Mouse (Mus musculus): Measurements from ENCODE around the gene Nans.
A peak's percentile ranks its signal among the peaks of the same experiment; 100 is the strongest.

Gene Nans

GRCm38 (mm10) chr4:46485696-46486417 lies 3.2 kb upstream of the Nans start:
- no peak for DNase-seq (ENCODE audit: low read depth, low spot score)

DNA sequence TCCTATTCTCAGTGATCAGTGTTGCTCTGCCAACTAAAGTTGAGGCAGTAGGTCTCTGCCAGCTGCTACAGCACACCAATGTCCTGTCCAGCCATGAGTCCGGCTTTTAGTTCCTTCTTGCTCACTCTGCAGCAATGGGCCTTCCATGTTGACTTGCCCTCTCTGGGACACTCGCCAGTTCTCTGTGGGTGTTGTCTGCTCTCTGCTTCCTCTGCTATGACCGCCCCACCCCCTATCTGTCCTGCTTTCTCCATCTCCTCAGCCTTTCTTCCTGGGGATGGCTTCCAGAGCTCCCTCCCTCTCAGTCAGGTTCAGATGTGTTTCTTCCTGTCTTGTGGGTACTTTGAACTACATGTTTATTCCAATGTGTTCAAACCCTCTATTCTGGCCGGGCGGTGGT lies 1.7 kb upstream of the Nans start:
- DNase-seq (ENCODE audit: low read depth, low spot score), result no peak

GRCm38 (mm10) chr4:46493071-46493470 lies 4.0 kb downstream of the Nans start:
- no peak for DNase-seq (ENCODE audit: low read depth, low spot score)

- DNase-seq (ENCODE audit: low read depth, low spot score), result no peak
Observed at GRCm38 (mm10) chr4:46495543-46495942, 6.5 kb downstream of the Nans start.

DNA sequence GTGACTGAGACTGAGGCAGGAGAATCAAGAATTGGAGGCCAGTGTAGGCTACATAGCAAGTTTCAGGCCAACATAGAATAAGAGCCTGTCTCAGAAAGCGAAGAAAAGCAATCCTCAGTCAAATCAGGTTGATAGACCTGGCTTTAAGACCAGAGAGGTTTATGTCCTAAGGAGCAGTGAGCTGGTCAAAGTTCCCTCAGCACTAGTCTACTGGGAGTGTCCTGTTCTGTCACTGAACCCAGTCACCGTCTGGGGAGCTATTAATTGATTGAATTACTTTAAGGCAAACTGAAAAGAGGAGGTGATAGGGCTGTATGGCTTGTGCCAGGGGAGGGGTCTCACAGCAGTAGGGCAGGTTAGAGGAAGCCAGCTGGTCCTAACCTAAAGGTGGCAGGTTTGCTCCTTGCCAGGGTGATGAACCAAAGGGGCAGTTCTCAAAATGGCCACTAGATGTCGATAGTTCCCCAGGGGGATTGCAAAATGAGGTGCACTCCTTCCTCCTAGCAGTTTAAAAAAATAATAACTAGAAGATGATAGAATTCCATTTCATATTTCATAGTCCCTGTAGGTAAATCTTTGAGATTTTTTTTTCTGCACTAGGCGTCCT lies 8.3 kb downstream of the Nans start:
- DNase-seq (ENCODE audit: low read depth, low spot score), result peak; percentile 70

GRCm38 (mm10) chr4:46498511-46498910 lies 9.5 kb downstream of the Nans start:
- no peak for DNase-seq (ENCODE audit: low read depth, low spot score)

GRCm38 (mm10) chr4:46498976-46499375 lies 9.9 kb downstream of the Nans start:
- peak; percentile 54 for DNase-seq (ENCODE audit: low read depth, low spot score)

DNA sequence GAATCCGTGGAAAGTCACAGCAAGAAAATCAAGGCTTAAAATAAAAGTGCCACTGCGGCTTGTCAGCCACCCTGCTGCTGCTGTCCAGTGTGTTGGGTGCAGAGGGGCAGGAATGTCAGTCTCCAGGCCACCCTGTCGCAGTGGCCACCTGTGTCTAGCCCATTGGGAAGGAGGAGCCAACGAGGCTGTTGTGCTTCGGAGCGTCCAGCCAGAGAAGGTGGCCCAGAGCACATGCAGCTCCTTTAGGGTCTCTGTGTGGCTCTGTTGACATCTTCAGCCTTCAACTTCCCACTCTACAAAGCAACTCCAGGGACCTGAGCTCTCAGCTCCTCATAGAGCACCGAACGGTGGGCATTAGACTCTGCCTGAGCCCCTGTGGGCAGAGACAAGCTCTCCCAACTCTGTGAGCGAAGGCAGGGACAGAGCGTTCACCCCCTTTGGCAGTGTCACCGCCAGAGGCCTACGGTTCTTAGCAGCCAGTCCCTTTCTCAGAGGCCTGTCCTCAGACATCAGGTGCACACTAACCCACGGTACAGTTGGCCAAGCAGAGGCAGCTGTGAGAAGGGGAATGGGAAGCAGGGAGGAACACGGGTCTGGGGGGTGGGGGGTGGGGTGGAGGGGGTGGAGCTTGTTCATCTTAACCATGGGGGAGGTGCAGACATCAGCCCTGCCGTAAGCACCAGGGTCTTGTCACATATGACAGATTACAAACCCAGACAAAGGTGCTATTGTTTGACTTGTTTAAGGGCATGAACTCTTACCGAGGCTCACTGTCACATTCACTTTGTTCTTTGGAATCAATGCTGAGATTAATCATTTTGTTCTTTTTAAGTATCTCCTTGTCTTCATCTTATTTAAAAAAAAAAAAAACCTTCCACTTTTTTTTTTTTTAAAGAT lies 13.8 kb downstream of the Nans start:
- DNase-seq (ENCODE audit: low read depth, low spot score), result no peak

DNA sequence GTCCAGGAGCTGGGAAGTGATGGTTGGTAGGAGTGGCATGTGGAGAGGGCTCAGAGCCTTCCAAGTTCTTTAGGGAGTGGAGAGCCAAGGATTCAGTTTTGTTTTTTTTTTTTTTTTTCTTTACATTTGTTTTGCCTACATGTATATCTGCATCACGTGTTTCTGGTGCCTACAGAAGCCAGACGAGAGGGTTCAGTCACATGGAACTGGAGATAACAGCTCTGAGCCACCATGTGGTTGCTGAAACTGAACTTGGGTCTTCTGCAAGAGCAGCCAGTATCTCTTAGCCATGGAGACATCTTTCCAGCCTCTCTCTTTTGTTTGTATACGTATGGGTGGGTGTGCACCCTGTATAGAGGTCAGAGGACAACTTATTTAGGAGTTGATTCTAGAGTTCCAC lies 14.8 kb downstream of the Nans start:
- no peak for DNase-seq (ENCODE audit: low read depth, low spot score)

DNA sequence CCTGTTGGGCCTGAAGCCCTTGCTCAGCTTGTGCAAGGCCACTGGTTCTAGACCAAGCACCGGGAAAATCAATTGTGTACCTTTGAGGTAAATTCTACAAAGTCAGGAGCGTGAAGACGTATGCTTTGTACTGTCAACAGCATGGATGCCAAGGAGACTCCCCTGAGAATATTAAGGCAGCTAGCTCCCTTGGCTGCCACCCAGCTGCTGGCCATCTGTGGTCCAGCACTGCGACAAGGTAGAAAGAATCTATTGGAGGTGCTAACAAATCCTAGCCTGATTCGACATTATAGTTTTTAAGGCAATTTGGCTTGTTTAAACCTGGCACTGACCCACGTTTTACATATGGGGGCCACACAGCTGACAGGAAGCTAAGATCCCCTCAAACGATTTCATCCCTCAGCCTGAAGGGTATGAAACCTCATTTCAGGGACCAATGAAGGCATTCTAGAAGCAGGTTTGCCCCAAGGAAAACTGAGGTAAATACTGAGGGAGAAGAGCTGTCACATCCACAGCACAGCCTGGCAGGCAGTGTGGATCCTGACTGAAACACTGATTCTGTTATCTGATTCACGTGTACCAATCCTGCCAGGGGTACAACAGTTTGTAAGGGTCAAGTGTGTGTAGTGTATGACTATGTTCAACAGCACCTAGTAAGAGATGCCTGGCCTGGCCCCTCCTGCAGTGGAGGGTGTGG lies 16.5 kb downstream of the Nans start:
- DNase-seq (ENCODE audit: low read depth, low spot score), result no peak

GRCm38 (mm10) chr4:46506801-46507610 lies 18.0 kb downstream of the Nans start:
- DNase-seq (ENCODE audit: low read depth, low spot score), result peak; percentile 88

- peak; percentile 66 for DNase-seq (ENCODE audit: low read depth, low spot score)
Observed at GRCm38 (mm10) chr4:46507736-46508460, 18.9 kb downstream of the Nans start.

DNA sequence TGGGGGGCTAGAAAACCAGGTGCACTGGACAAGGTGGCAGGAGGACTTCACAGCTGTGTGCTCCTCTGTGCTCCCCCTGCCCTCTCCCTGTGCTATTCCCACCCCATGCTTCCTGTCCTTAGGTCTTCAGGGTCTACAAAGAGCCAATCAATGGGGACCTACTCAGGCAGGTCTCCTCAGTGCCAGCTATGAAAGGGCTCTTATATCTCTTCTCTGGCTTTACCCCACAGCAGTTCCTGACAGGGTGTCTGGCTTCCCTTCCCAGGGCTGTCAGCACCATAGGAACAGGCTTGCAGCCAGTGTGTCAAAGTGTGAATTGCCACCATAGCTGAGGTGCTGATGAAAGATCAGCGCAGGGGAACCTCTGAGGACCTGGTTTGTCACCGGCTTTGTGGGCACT lies 31.4 kb downstream of the Nans start:
- DNase-seq (ENCODE audit: low read depth, low spot score), result no peak

GRCm38 (mm10) chr4:46521457-46521856 lies 32.4 kb downstream of the Nans start:
- DNase-seq (ENCODE audit: low read depth, low spot score), result no peak

DNA sequence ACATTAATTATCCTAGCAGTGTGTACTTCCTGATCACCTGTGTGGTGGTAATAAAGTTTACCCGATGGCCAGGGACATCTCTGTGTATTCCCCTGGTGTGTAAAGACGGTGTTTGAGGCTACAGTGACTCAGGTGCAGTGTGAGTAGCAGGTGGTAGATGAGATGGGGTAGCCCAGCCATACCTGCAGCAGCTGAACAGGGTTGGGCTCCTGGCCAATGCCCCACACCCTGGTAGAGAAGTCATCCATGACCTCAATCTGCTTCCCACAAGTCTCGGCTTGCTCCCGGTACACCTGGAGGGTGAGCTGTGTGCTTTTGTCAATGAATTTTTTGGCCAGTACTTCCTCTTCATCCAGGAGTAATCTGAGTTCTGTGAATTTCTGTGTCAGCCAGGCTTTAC lies 34.3 kb downstream of the Nans start:
- no peak for DNase-seq (ENCODE audit: low read depth, low spot score)

GRCm38 (mm10) chr4:46526226-46526625 lies 37.2 kb downstream of the Nans start:
- no peak for DNase-seq (ENCODE audit: low read depth, low spot score)

GRCm38 (mm10) chr4:46526798-46527557 lies 37.9 kb downstream of the Nans start:
- peak; percentile 59 for DNase-seq (ENCODE audit: low read depth, low spot score)

DNA sequence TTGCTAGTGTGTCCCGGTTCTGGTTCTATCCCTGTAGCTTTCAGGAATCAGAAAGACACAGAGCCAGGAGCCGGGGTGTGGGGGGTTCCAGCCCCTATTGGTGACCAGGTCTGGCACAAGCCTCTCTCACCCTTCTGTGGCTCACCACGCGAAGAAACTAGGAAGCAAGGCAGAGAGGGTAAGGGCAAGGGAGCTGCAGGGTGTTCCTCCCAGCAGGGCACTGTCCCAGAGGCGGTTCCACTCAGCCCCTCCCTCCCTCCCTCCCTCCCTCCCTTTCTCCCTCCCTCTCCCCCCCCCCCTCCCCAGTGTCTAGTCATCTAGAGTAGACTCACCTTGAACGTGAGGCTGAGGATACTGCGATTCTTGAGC lies 38.5 kb downstream of the Nans start:
- no peak for DNase-seq (ENCODE audit: low read depth, low spot score)

DNA sequence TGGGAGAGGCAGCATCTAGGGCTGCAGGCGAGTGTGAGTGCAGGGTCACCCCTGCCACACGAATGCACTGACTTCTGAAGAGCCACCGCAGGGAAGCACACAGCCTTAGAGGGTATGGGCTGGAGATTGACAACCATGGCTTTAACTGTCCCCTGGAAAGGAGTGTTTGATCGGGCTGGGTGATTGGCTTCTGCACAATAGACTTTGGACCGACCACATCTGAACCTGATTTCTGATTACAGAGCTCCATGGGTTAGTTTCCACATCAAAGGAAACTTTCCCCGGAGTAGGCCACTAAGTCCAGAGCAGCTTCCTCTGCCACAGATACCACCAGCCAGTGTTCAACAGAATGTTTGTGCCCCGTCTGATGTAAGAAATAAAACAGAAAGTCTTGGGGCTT lies 40.7 kb downstream of the Nans start:
- no peak for DNase-seq (ENCODE audit: low read depth, low spot score)

- no peak for DNase-seq (ENCODE audit: low read depth, low spot score)
Observed at GRCm38 (mm10) chr4:46532511-46532910, 43.5 kb downstream of the Nans start.
